Mouse (Mus musculus) embryonic facial prominence, embryonic 13.5 days (tissue): ENCODE data around the gene Baz2b. TPM values are rescaled to one million over a fixed set of nuclear protein-coding genes. Genes with fewer than 3 reads are reported as not detected.
"Not testable (repeated sequence)": the region's sequence is repeated elsewhere in the genome, so short reads cannot be mapped to it uniquely, and the experiment has no call there.

Source experiments
- ATAC-seq: fragments of 200-750 bp; cut with Nextera tagmentation; 2 replicates; pipeline ENCODE4 v1.8.0; 2017; ENCODE audit warnings: low read depth; ENCODE audit not compliant: insufficient number of reproducible peaks, insufficient read depth, low FRiP score, low TSS enrichment
- H3K27ac ChIP-seq: fragments of 300-500 bp; sonication (generic); 2 replicates; pipeline ENCODE4 v1.5.1; 2015; ENCODE audit warnings: moderate library complexity, mild to moderate bottlenecking, inconsistent platforms
- H3K27me3 ChIP-seq: fragments of 300-500 bp; sonication (generic); 2 replicates; pipeline ENCODE4 v1.6.1; 2015; ENCODE audit warnings: mild to moderate bottlenecking, inconsistent platforms
- H3K36me3 ChIP-seq: fragments of 300-500 bp; sonication (generic); 2 replicates; pipeline ENCODE4 v1.6.1; 2015; ENCODE audit warnings: mild to moderate bottlenecking, inconsistent platforms
- H3K4me1 ChIP-seq: fragments of 300-500 bp; sonication (generic); 2 replicates; pipeline ENCODE4 v1.6.1; 2015; ENCODE audit warnings: inconsistent platforms
- H3K4me2 ChIP-seq: fragments of 300-500 bp; sonication (generic); 2 replicates; pipeline ENCODE4 v1.6.1; 2015; ENCODE audit warnings: moderate library complexity, mild to moderate bottlenecking, inconsistent platforms
- H3K4me3 ChIP-seq: fragments of 300-500 bp; sonication (generic); 2 replicates; pipeline ENCODE4 v1.5.1; 2015; ENCODE audit warnings: mild to moderate bottlenecking, inconsistent platforms
- H3K9ac ChIP-seq: fragments of 300-500 bp; sonication (generic); 2 replicates; pipeline ENCODE4 v1.6.1; 2015; ENCODE audit warnings: mild to moderate bottlenecking, inconsistent platforms
- H3K9me3 ChIP-seq: fragments of 300-500 bp; sonication (generic); 2 replicates; pipeline ENCODE4 v1.6.1; 2016; ENCODE audit warnings: inconsistent platforms
- WGBS: fragments of 180-500 bp; shearing (Covaris S2); methylation state at CpG from one replicate; pipeline ENCODE4 v1.1.7; 2015; ENCODE audit warnings: mixed read lengths; 5-methylcytosine and 5-hydroxymethylcytosine counted together
- polyA plus RNA-seq: library from polyadenylated mRNA; unstranded; fragments of >200 nt; fragmentation: Nextera tagmentation; extraction: Ambion mirVana; gene quantifications from 2 replicates; pipeline ENCODE4 v1.2.1, GENCODE M21; 2015

Gene Baz2b
- polyA plus RNA-seq, 1 experiment from 2014 or later, result 70.2 TPM

DNA sequence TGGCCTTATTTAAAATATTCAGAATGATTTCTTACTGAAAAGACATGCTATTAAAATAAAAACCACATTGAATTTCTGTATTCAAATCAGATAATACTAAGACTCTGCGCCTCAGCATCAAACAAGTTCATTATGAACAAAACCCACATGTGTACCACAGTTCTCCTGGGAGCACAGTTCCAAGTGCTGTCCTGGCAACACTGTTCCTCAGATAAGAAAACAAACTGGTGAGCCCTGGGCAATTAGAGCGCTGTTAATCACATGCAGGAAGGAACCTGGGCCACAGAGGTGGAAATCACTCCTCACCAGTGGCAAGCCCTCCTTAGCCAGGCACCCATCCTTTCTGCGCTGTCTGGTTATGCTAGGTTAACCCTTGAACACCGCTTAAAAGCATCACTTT lies 332.3 kb downstream of the Baz2b start:
- Histone ChIP-seq H3K9ac (no peak overlapping the region), H3K4me3 (no peak overlapping the region), H3K27ac (no peak overlapping the region), H3K4me1 (peaks cover 12% of the 10 kb centered on the region; the same call in 1 of the 2 replicates), H3K27me3 (no peaks in the 10 kb centered on the region), H3K36me3 (peaks cover 40% of the 10 kb centered on the region), H3K4me2 (no peak overlapping the region), H3K9me3 (no peaks in the 10 kb centered on the region)
- ATAC-seq, result no peak; the same call in 1 of the 2 replicates
- WGBS, result 80% methylated on average over 4 of the region's 4 CpGs

DNA sequence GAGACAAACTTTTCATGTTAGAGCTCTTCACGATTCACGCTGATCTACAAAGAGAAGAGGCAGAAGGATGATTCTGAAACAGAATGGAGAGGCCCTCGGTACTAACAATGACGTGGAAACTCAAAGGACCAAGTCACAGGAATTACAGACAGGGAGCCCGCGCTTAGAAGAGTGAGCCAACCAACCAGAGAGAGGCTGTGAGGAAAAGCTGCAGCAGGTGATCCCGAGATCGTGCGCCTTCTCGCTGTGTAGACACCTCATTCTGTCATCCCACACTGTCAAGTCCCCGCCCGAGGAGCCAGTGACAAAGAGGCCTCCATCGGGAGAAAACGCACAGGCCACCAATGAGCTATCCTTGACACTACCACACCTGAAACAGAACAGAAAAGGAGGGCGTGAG lies 333.2 kb downstream of the Baz2b start:
- Histone ChIP-seq H3K9me3 (no peaks in the 10 kb centered on the region), H3K4me2 (no peak overlapping the region), H3K27ac (no peak overlapping the region), H3K4me1 (peaks cover 9% of the 10 kb centered on the region; the same call in 1 of the 2 replicates), H3K27me3 (no peaks in the 10 kb centered on the region), H3K9ac (no peak overlapping the region), H3K4me3 (no peak overlapping the region), H3K36me3 (peaks cover 48% of the 10 kb centered on the region)
- no peak for ATAC-seq
- WGBS, result 93% methylated on average over 15 of the region's 15 CpGs

DNA sequence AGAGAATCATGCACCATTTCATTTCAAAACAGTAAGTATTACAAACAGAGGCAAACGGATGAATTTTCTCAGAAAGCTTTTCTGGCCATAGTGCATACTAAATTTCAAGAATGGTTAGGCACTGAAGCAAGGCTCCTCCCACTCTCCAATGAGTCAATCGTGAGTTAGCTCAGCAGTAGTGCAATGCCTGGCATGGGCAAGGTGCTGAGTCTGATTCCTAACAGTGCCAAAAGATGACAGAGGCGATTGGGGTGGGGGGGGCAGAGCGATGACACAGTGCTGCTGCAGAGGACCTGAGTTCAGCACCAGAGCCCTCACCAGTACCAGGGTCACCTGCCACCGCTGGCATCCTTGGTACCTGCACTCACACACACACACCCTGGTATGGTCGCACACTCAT lies 339.1 kb downstream of the Baz2b start:
- Histone ChIP-seq H3K9me3 (no peaks in the 10 kb centered on the region), H3K36me3 (peaks cover 31% of the 10 kb centered on the region), H3K4me2 (no peak overlapping the region), H3K9ac (no peak overlapping the region), H3K4me3 (no peak overlapping the region), H3K27ac (no peak overlapping the region), H3K27me3 (no peaks in the 10 kb centered on the region), H3K4me1 (no peaks in the 10 kb centered on the region)
- ATAC-seq, result no peak
- 91% methylated on average over 6 of the region's 6 CpGs for WGBS

DNA sequence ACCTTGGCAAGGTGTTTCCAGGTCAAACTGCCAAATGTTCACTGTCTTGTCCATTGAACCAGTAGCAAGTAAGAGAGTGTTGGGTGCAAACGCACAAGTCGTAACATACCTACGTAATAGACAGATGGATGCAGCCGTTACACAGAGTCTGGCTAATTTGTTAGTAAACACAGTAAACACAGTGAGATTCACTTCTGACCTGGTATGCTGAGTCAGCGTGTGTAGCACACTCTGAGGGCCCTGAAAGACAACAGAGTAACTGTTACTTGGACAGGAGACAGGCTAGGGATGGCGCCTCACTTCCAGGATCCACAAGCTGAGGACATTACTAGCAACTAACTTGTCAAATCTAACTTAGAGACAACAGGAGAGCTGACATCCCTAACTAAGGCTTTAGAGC lies 347.0 kb downstream of the Baz2b start:
- ATAC-seq, result no peak
- Histone ChIP-seq H3K4me3 (no peak overlapping the region), H3K27ac (no peak overlapping the region), H3K9me3 (no peaks in the 10 kb centered on the region), H3K4me1 (no peaks in the 10 kb centered on the region), H3K4me2 (no peak overlapping the region), H3K9ac (no peak overlapping the region), H3K36me3 (peaks cover 52% of the 10 kb centered on the region), H3K27me3 (no peaks in the 10 kb centered on the region)
- WGBS, result 86% methylated on average over 6 of the region's 6 CpGs

DNA sequence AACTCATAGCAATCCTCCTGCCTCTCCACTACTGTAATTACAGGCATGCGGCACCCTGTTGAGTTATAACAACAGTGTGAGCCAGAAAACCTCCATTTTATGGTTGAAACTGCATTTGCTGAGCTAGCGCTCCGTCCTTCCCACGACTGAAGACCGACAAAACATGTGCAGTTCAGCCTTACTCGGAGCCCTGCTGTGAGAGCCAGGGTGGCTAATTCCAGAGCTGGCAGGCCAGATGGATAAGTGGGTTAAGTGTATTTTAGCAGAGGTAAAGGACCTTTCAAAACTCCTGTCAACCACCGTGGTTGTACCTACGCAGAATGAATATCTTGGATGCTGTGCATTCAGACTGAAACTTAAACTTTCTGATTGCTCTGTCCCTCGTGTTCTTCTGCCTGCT lies 355.3 kb downstream of the Baz2b start:
- Histone ChIP-seq H3K27me3 (no peaks in the 10 kb centered on the region), H3K9ac (no peak overlapping the region), H3K4me2 (no peak overlapping the region), H3K4me1 (no peaks in the 10 kb centered on the region), H3K9me3 (no peaks in the 10 kb centered on the region), H3K27ac (no peak overlapping the region), H3K4me3 (no peak overlapping the region), H3K36me3 (peaks cover 58% of the 10 kb centered on the region)
- ATAC-seq, result no peak
- whole genome bisulfite sequencing, result 85% methylated on average over 9 of the region's 9 CpGs

DNA sequence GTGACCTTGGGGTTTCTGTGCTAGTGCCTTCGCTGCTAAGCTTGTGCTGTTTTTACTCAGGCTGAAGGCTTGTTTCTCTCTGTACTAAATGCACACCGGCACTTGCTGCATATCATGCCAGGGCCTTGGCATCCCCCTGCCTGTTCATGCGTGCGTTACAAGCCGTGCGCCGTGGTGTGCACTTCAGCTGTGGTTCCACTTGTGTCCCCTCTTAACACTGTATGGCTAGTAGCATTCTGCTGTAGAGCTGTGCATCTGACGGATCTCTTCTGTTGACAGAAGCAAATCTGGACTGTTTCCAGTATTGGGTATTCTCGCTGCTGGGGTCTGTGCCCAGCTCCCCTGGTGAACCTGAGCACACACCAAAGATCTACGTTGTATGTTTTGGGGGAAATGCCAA lies 356.1 kb downstream of the Baz2b start:
- ATAC-seq, result no peak
- H3K27ac ChIP-seq, result no peak overlapping the region
- H3K4me3 ChIP-seq, result no peak overlapping the region
- H3K9me3 ChIP-seq, result no peaks in the 10 kb centered on the region
- H3K4me1 ChIP-seq, result no peaks in the 10 kb centered on the region
- H3K9ac ChIP-seq, result no peak overlapping the region
- WGBS, result 94% methylated on average over 10 of the region's 10 CpGs
- no peaks in the 10 kb centered on the region for H3K27me3 ChIP-seq
- H3K36me3 ChIP-seq, result peaks cover 51% of the 10 kb centered on the region
- no peak overlapping the region for H3K4me2 ChIP-seq

DNA sequence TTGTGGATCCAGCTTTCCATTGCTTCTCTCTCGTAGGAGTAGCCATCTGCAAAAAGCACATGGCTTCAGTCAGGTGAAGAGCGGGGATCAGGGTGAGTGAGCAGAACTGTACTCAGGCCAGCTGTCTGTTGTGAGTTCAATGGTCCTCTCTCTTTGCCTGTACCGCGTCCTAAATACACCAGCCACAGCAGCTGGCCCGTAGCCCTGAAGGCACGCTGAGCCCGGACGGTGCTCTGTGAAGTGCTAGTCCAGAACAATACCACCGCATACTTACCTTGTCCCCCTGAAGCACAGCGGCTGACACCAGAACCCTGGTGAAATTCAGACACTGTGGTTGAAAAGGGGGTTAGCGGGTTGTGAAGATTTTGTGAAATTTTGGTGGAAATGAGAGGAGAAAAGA lies 356.7 kb downstream of the Baz2b start:
- Histone ChIP-seq H3K36me3 (peaks cover 45% of the 10 kb centered on the region), H3K9ac (no peak overlapping the region), H3K4me3 (no peak overlapping the region), H3K27ac (no peak overlapping the region), H3K27me3 (no peaks in the 10 kb centered on the region), H3K4me2 (no peak overlapping the region), H3K4me1 (no peaks in the 10 kb centered on the region), H3K9me3 (no peaks in the 10 kb centered on the region)
- WGBS, result 79% methylated on average over 11 of the region's 11 CpGs
- no peak for ATAC-seq

DNA sequence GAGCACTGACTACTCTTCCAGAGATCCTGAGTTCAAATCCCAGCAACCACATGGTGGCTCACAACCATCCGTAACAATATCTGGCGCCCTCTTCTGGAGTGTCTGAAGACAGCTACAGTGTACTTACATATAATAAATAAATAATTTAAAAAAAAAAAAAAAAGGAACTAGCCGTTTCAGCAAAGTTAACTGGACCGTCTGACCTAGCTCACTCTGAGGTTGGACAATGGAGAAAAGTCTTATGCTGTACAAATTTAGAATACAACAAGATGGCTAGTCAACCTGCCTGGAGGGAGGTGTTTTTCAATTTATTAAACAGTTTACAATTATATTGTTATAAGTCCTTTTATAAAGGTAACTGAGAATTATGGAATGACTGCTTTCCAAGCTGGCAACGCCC lies 357.8 kb downstream of the Baz2b start:
- ATAC-seq, result not testable (repeated sequence)

More for the DNA sequence above, 357.8 kb downstream of the Baz2b start:
- H3K9me3 ChIP-seq, H3K9ac ChIP-seq, H3K27me3 ChIP-seq, H3K4me1 ChIP-seq, H3K4me3 ChIP-seq, H3K4me2 ChIP-seq, H3K27ac ChIP-seq: not testable (repeated sequence)
- 87% methylated on average over 5 of the region's 5 CpGs for WGBS
- peaks cover 35% of the 10 kb centered on the region for H3K36me3 ChIP-seq

Other genes with a start within 250 kb of the Baz2b start
- 93.8 and 99.3 TPM in 2 replicates for gene March7, start within 50 bp of the Baz2b start, polyA plus RNA-seq
- gene Cd302, start 74.6 kb upstream of the Baz2b start, polyA plus RNA-seq, result 55.0 and 55.3 TPM in 2 replicates
- gene Ly75, start 173.5 kb upstream of the Baz2b start, polyA plus RNA-seq, result 3.0 and 3.1 TPM in 2 replicates